Mouse (Mus musculus) brown adipose tissue, adult 24 weeks (tissue): ENCODE measurements around the gene Gopc. TPM values are rescaled to one million over a fixed set of nuclear protein-coding genes. Genes with fewer than 3 reads are reported as not detected.
"Not testable (repeated sequence)": the region's sequence is repeated elsewhere in the genome, so short reads cannot be mapped to it uniquely, and the experiment has no call there.

Experiments
- H3K27ac ChIP-seq: fragments of 200-500 bp; replicated peaks from 2 replicates; pipeline ENCODE4 v1.5.1; 2012; ENCODE audit warnings: low read depth, mild to moderate bottlenecking, low read length
- H3K4me1 ChIP-seq: fragments of 200-500 bp; 2 replicates; pipeline ENCODE4 v1.6.1; 2012; ENCODE audit warnings: low read length, mixed read lengths; ENCODE audit not compliant: control insufficient read depth, insufficient read depth, insufficient read length
- H3K4me3 ChIP-seq: fragments of 200-500 bp; 2 replicates; pipeline ENCODE4 v1.5.1; 2012; ENCODE audit warnings: low read depth, mild to moderate bottlenecking, low read length, moderate library complexity; ENCODE audit not compliant: insufficient read depth
- polyA plus RNA-seq: library from polyadenylated mRNA; stranded (reverse); fragments of >200 nt; gene quantifications from 2 replicates; pipeline ENCODE4 v1.2.4, GENCODE M21; 2012; ENCODE audit not compliant: missing spikeins, insufficient read depth, insufficient read length

Gene Gopc
- polyA plus RNA-seq, 1 experiment: 9.3 TPM

- H3K4me3 ChIP-seq, H3K27ac ChIP-seq, H3K4me1 ChIP-seq: not testable (repeated sequence)
Observed at GRCm38 (mm10) chr10:52298568-52298967, 83.4 kb downstream of the Gopc start.

- H3K4me1 ChIP-seq: peaks cover 7% of the 10 kb centered on the region
- H3K27ac ChIP-seq: 0 out of 2 replicates have a peak overlapping the region, but pooled peaks have one; percentile 18
Observed at GRCm38 (mm10) chr10:52295934-52296333, 86.0 kb downstream of the Gopc start.

GRCm38 (mm10) chr10:52293921-52294577 is 87.9 kb downstream of the Gopc start:
- H3K27ac ChIP-seq: peak overlapping the region; percentile 87

More at GRCm38 (mm10) chr10:52295934-52296333, 86.0 kb downstream of the Gopc start:
- H3K4me3 ChIP-seq: no peak overlapping the region

GRCm38 (mm10) chr10:52292391-52292790 is 89.5 kb downstream of the Gopc start:
- H3K4me3 ChIP-seq, H3K4me1 ChIP-seq, H3K27ac ChIP-seq: not testable (repeated sequence)

More at GRCm38 (mm10) chr10:52293921-52294577, 87.9 kb downstream of the Gopc start:
- Histone ChIP-seq H3K4me1 (peaks cover 7% of the 10 kb centered on the region), H3K4me3 (no peak overlapping the region)

GRCm38 (mm10) chr10:52289261-52289660 is 92.7 kb downstream of the Gopc start:
- peaks cover 5% of the 10 kb centered on the region for H3K4me1 ChIP-seq
- H3K27ac ChIP-seq: no peak overlapping the region
- no peak overlapping the region for H3K4me3 ChIP-seq

GRCm38 (mm10) chr10:52287852-52288533 is 93.9 kb downstream of the Gopc start:
- Histone ChIP-seq H3K4me1 (no peaks in the 10 kb centered on the region), H3K4me3 (no peak overlapping the region), H3K27ac (no peak overlapping the region)

Other genes starting within 250 kb of the Gopc start
- gene Ros1, start 186.9 kb downstream of the Gopc start, polyA plus RNA-seq: not detected in 2 replicates
- 0.99 and 1.0 TPM in 2 replicates for gene Dcbld1, start 148.5 kb downstream of the Gopc start, polyA plus RNA-seq
- gene Gm26741, start 23.4 kb downstream of the Gopc start, polyA plus RNA-seq: not detected in 2 replicates
- 1.7 and 16.4 TPM in 2 replicates for gene Nepn, start 6.8 kb upstream of the Gopc start, polyA plus RNA-seq
- gene Nus1, start 35.4 kb upstream of the Gopc start, polyA plus RNA-seq: 25.1 and 35.3 TPM in 2 replicates